Mouse (Mus musculus) bone marrow macrophage, adult 2 months (primary cell): ENCODE measurements around the gene Gm9913.

Experiments used
- CTCF ChIP-seq: IDR thresholded peaks from 2 replicates; pipeline ENCODE4 v1.5.1; 2012; ENCODE audit warnings: low read depth, mild to moderate bottlenecking, low read length, moderate library complexity
- POLR2A ChIP-seq: IDR thresholded peaks from 2 replicates; pipeline ENCODE4 v1.6.1; 2012; ENCODE audit warnings: mild to moderate bottlenecking, low read depth, low read length, borderline replicate concordance

DNA sequence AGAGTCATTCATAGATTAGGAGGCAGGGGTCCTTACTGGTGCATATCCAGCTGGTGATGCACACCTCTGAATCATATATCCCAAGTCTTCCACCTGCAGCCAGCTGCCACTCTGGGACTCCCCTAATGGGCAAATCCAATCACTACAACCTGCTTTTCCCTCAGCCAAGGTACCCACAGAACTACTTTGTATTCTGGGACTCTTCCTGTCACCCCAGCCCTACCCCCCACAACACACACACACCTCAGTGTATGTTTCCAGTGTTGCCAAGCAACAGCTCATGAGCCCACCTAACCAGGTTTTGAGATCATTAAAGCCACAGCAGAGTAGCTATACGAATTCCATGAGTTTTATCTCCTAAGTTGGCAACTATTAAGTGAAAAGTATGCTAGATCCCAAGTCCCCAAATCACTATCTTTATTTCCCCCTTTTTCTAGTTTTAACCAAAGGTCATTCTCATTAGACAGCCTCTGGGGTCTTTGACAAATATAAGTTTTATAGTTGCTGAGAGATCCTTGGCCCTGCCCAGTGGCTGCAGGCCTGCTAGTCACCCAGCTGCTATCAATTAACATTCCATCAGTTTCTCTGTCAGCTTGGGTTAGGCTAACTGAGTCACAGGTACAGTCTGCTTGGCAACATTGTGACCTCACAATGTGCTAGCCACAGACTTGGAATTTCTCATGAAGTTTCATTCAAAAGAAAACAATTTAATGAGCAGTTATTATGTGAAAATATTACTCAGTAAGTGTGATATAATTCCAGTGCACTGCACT is 44.1 kb downstream of the Gm9913 start:
- no peak for TF ChIP-seq CTCF
- TF ChIP-seq POLR2A: no peak
